Mouse (Mus musculus) heart, adult 2 months (tissue): ENCODE measurements around the gene Fxr2. TPM values are rescaled to one million over a fixed set of nuclear protein-coding genes. Genes with fewer than 3 reads are reported as not detected.

ENCODE experiments used
- DNase-seq, 2 experiments: peaks; one replicate each; pipeline ENCODE4 v3.0.0; 2021
- H3K27ac ChIP-seq: fragments of 200-600 bp; 2 replicates; pipeline ENCODE4 v1.8.1; 2022
- H3K27me3 ChIP-seq: fragments of 200-500 bp; 2 replicates; pipeline ENCODE4 v1.6.1; 2012; ENCODE audit warnings: mild to moderate bottlenecking, low read length, inconsistent platforms, mixed read lengths; ENCODE audit not compliant: control insufficient read depth, insufficient read depth
- H3K36me3 ChIP-seq: fragments of 200-500 bp; 2 replicates; pipeline ENCODE4 v1.6.1; 2012; ENCODE audit warnings: low read length, inconsistent platforms; ENCODE audit not compliant: control insufficient read depth, insufficient read depth
- H3K4me1 ChIP-seq: fragments of 200-500 bp; 2 replicates; pipeline ENCODE4 v1.6.1; 2011; ENCODE audit warnings: low read length; ENCODE audit not compliant: control insufficient read depth, insufficient read depth
- H3K4me3 ChIP-seq: fragments of 200-600 bp; 2 replicates; pipeline ENCODE4 v1.8.1; 2022
- H3K79me2 ChIP-seq: fragments of 200-500 bp; replicated peaks from 2 replicates; pipeline ENCODE4 v1.6.1; 2012; ENCODE audit warnings: mild to moderate bottlenecking, inconsistent platforms, low read length, moderate library complexity, mixed read lengths; ENCODE audit not compliant: control insufficient read depth, insufficient read depth
- H3K9ac ChIP-seq: fragments of 200-500 bp; 2 replicates; pipeline ENCODE4 v1.6.1; 2012; ENCODE audit warnings: low read depth, mild to moderate bottlenecking, control low read depth, inconsistent platforms, low read length, mixed read lengths
- CTCF ChIP-seq: fragments of 200-600 bp; IDR thresholded peaks from 2 replicates; pipeline ENCODE4 v1.8.1; 2022; ENCODE audit warnings: antibody characterized with exemption, mild to moderate bottlenecking, moderate library complexity
- EP300 ChIP-seq: fragments of 200-500 bp; IDR thresholded peaks from 2 replicates; pipeline ENCODE4 v1.6.1; 2011; ENCODE audit warnings: low read depth, low read length, control low read depth; ENCODE audit not compliant: insufficient read depth
- POLR2A ChIP-seq: fragments of 200-500 bp; IDR thresholded peaks from 2 replicates; pipeline ENCODE4 v1.6.1; 2011; ENCODE audit warnings: mild to moderate bottlenecking, low read depth, low read length, control low read depth; ENCODE audit not compliant: insufficient read depth
- WGBS: fragments of 180-500 bp; shearing (Covaris S2); methylation state at CpG from one replicate; pipeline ENCODE4 v1.1.7; 2018; 5-methylcytosine and 5-hydroxymethylcytosine counted together
- intact Hi-C: fragments of 180-260 bp; cut with DNase I; formaldehyde crosslinking; loops from one replicate; pipeline ENCODE4 v1.15.1; 2025
- polyA plus RNA-seq: library from polyadenylated mRNA; depleted of rRNA; stranded (reverse); fragments of >200 nt; gene quantifications from 2 replicates; pipeline ENCODE4 v1.2.3, GENCODE M21; 2012
- total RNA-seq, 2 experiments: library from RNA; stranded (reverse); gene quantifications; 2 replicates each; pipeline ENCODE4 v1.2.3; 2021

Gene Fxr2
- total and polyA plus RNA-seq, 3 experiments: 61.2 to 103 (median 86.0) TPM

- Histone ChIP-seq H3K9ac (peak within 1 kb of the TSS; percentile 71), H3K4me3 (peak within 1 kb of the TSS; percentile 57), H3K79me2 (no peaks in the 10 kb centered on the region), H3K36me3 (no peaks in the 10 kb centered on the region), H3K4me1 (peaks cover 8% of the 10 kb centered on the region), H3K27ac (peak within 1 kb of the TSS; percentile 67), H3K27me3 (no peaks in the 10 kb centered on the region)
- 4% methylated on average over 32 of the region's 32 CpGs for WGBS
- peak; percentile 89 for TF ChIP-seq POLR2A
- TF ChIP-seq EP300: no peak
- intact Hi-C loops: no loop called here
- peak; percentile 76 for DNase-seq
Measured at GRCm38 (mm10) chr11:69605726-69606490, 26.9 kb upstream of the Fxr2 start, which contains the start of gene Atp1b2. Atp1b2 (minus strand) TSS chr11:69605942.

- Histone ChIP-seq H3K36me3 (no peaks in the 10 kb centered on the region), H3K4me1 (peaks cover 8% of the 10 kb centered on the region), H3K9ac (no peak overlapping the region), H3K79me2 (no peaks in the 10 kb centered on the region), H3K27ac (no peak overlapping the region; the same call in 1 of the 2 replicates), H3K4me3 (peak overlapping the region; percentile 57; the same call in 1 of the 2 replicates), H3K27me3 (no peaks in the 10 kb centered on the region)
- DNase-seq: no peak
- intact Hi-C loops: no loop called here
- 83% methylated on average over 2 of the region's 2 CpGs for WGBS
- no peak for TF ChIP-seq EP300
- no peak for TF ChIP-seq CTCF
- no peak for TF ChIP-seq POLR2A
Measured at GRCm38 (mm10) chr11:69606491-69606795, 26.3 kb upstream of the Fxr2 start.

GRCm38 (mm10) chr11:69606832-69607231 lies 26.0 kb upstream of the Fxr2 start:
- Histone ChIP-seq H3K36me3 (no peaks in the 10 kb centered on the region), H3K27me3 (no peaks in the 10 kb centered on the region), H3K9ac (no peak overlapping the region), H3K79me2 (no peaks in the 10 kb centered on the region), H3K27ac (no peak overlapping the region), H3K4me1 (peaks cover 8% of the 10 kb centered on the region), H3K4me3 (no peak overlapping the region)
- intact Hi-C loops: no loop called here
- 70% methylated on average over 2 of the region's 2 CpGs for WGBS
- DNase-seq: no peak
- TF ChIP-seq EP300: no peak

- WGBS: 91% methylated on average over 1 of the region's 3 CpGs
- H3K4me3 ChIP-seq: no peak overlapping the region
- H3K4me1 ChIP-seq: peaks cover 6% of the 10 kb centered on the region
- H3K27me3 ChIP-seq: no peaks in the 10 kb centered on the region
- intact Hi-C loops: no loop called here
- TF ChIP-seq EP300 (no peak), CTCF (no peak), POLR2A (no peak)
- H3K79me2 ChIP-seq: no peaks in the 10 kb centered on the region
- DNase-seq: no peak
- no peaks in the 10 kb centered on the region for H3K36me3 ChIP-seq
- no peak overlapping the region for H3K27ac ChIP-seq
- no peak overlapping the region for H3K9ac ChIP-seq
Measured at GRCm38 (mm10) chr11:69608525-69608924, 24.3 kb upstream of the Fxr2 start.

- Histone ChIP-seq H3K4me3 (no peak overlapping the region), H3K36me3 (no peaks in the 10 kb centered on the region), H3K27ac (no peak overlapping the region), H3K9ac (no peak overlapping the region), H3K4me1 (peaks cover 2% of the 10 kb centered on the region), H3K27me3 (no peaks in the 10 kb centered on the region), H3K79me2 (no peaks in the 10 kb centered on the region)
- TF ChIP-seq CTCF (no peak), EP300 (no peak), POLR2A (no peak)
- intact Hi-C loops: no loop called here
- DNase-seq: no peak
- WGBS: 66% methylated on average over 7 of the region's 7 CpGs
Measured at GRCm38 (mm10) chr11:69609416-69609815, 23.4 kb upstream of the Fxr2 start.

- H3K9ac ChIP-seq: no peak overlapping the region
- no peaks in the 10 kb centered on the region for H3K27me3 ChIP-seq
- H3K4me1 ChIP-seq: peaks cover 1% of the 10 kb centered on the region; the same call in 1 of the 2 replicates
- no peak overlapping the region for H3K4me3 ChIP-seq
- WGBS: 48% methylated on average over 4 of the region's 4 CpGs
- H3K79me2 ChIP-seq: no peaks in the 10 kb centered on the region
- DNase-seq: no peak
- no peak overlapping the region for H3K27ac ChIP-seq
- TF ChIP-seq EP300: no peak
- TF ChIP-seq CTCF: no peak
- TF ChIP-seq POLR2A: no peak
- intact Hi-C loops: no loop called here
- H3K36me3 ChIP-seq: no peaks in the 10 kb centered on the region
Measured at GRCm38 (mm10) chr11:69610899-69611298, 21.9 kb upstream of the Fxr2 start.
